Mouse (Mus musculus): Measurements from ENCODE around the gene Ehd1.

DNA sequence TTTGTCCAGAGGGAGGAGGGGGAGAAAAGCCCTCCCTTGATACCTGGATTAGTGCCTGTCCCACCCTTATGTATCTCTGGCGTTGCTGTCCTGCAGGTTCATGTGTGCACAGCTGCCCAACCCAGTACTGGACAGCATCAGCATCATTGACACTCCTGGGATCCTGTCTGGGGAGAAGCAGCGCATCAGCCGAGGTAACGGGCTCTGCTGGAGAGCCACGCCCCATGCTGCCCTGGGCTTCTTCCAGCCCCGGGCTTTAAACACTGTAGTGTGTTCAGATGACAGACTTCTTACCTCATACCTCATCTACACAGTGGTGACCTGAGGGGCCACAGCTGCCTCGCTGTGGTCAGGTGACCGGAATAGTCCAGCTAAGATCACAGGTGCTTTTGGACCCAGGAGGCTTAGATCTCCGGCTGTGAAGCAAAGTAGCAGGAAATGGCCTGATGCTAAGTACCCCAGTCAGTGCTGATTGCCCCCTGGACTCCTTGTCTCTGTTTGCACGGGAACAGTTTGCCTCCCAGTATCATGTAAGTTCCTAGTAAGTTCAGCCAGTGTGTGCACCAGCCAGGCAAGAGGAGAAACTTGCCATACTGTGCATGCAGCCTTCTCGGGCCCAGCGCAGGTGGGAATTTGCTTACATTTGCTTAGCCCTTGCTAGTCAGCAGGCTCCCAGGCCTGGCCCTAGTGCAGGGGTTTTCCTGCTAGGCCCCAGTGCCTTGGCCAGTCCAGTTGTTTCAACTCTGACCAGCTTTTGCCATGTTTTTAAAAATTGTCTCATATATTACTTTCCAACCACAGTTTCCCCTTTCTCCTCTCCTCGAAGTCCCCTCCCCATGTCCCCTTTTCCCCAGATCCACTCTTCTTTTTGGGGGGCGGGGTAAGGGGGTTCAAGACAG is 4.8 kb downstream of the Ehd1 start:
- TF ChIP-seq EP300 (IDR thresholded peaks at IDR 0.05; ENCODE audit: low read depth) (no peak), CTCF (IDR thresholded peaks at IDR 0.05; ENCODE audit: low read depth) (no peak)

All from liver, embryonic 14.5 days (tissue).